Mouse (Mus musculus): Measurements from ENCODE around the gene Cox4i2. TPM values are rescaled to one million over a fixed set of nuclear protein-coding genes. Genes with fewer than 3 reads are reported as not detected.

The Cox4i2 gene
- polyA plus RNA-seq, 1 experiment from 2014 or later: 18.6 TPM

DNA sequence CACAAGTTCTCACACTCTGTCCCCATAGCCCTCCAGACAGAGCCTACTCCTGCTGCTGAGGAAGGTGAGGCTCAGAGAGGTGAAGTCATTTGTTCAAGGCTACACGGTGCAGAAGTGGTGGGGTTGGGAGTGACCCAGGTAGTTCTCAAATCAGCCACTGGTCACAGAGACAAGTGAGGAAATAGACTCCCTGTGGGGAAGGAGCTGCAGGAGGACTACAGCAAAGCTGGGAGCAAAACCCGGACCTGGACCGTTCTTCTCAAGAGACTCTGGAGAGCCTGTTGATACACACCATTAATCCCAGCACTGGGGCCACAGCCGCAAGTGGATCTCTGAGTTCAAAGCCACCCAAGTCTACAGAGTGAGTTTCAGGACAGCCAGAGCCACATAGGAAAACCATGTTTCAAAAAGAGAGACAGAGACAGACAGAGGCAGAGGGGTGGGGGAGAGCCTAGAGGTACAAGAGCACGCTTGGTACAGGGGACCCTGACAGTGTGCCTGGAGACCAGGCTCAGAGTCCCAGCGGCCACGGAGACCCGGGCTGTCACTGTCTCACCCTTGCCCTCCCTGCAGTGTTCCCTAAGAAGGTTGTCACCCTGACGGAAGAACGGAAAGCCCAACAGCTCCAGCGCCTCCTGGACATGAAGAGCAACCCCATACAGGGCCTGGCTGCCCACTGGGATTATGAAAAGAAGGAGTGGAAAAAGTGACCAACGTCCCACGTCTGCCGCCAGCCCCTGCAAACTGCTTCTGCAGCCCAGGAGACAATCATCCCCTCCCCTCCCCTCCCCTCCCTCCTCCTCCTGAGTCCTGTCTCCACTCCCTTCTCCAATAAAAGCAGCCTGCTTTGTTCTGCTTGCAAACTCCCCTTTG, 10.4 kb downstream of the Cox4i2 start:
- ATAC-seq (ENCODE audit: insufficient number of reproducible peaks, insufficient read depth, low FRiP score, low read depth): peak; percentile 27
- Histone ChIP-seq H3K4me2 (ENCODE audit: low read length) (peak overlapping the region; percentile 56), H3K4me3 (ENCODE audit: control insufficient read depth in 1 of 2, insufficient read depth in 1 of 2, low read depth in 1 of 2, low read length in 2 of 2) (peak overlapping the region in 1 of 2 experiments; percentile 3; a peak in 2 of 4 replicates), H3K4me1 (ENCODE audit: control insufficient read depth in 2 of 2, insufficient read depth in 2 of 2, low read length in 2 of 2) (peaks cover 19 to 26% of the 10 kb centered on the region in 2 experiments), H3K27ac (replicated peaks in 1 of 2; ENCODE audit: control insufficient read depth in 1 of 2, insufficient read depth in 1 of 2, low read depth in 2 of 2, low read length in 2 of 2) (peak overlapping the region; percentile 36 to 46), H3K36me3 (ENCODE audit: control insufficient read depth, insufficient read depth, low read length) (no peaks in the 10 kb centered on the region), H3K27me3 (ENCODE audit: control insufficient read depth, insufficient read depth, low read length) (no peaks in the 10 kb centered on the region), H3K9ac (ENCODE audit: low read length) (peak overlapping the region; percentile 16), H3K9me3 (ENCODE audit: control insufficient read depth, low read length) (no peaks in the 10 kb centered on the region)
- WGBS: 3% methylated on average over 14 of the region's 14 CpGs

DNA sequence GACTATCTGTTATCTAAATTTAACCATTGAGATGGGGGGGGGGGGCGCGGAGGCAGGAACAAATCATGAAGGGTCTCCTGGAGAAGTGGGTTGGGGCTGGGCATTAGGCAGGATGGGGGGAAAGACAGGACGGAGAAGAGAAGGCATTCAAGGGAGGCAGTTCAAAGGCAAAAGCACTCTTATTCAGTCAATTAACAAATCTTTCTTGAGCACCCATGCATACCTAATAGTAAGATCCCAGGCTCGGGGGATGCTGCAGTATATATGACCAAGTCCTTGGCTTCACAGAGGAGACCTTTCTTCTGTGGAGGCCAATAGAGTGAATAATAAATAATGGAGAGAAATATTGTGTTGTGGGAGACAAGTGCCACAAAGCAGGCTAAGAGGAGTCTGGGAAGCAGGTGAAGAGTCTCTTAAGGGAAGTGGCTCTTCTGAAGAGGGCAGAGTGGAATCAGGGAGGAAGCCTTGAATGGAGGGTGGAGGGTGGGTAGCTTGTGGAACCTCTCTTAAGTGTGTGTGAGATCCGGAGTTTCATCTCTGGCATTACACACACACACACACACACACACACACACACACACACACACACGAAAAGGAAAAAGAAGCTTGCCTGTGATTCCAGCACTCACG, 11.2 kb downstream of the Cox4i2 start:
- Histone ChIP-seq H3K4me1 (ENCODE audit: control insufficient read depth in 2 of 2, insufficient read depth in 2 of 2, low read length in 2 of 2) (peaks cover 19 to 26% of the 10 kb centered on the region in 2 experiments), H3K4me3 (ENCODE audit: control insufficient read depth in 1 of 2, insufficient read depth in 1 of 2, low read depth in 1 of 2, low read length in 2 of 2) (no peak overlapping the region), H3K36me3 (ENCODE audit: control insufficient read depth, insufficient read depth, low read length) (no peaks in the 10 kb centered on the region), H3K9me3 (ENCODE audit: control insufficient read depth, low read length) (no peaks in the 10 kb centered on the region), H3K4me2 (ENCODE audit: low read length) (peak overlapping the region; percentile 56), H3K27ac (replicated peaks in 1 of 2; ENCODE audit: control insufficient read depth in 1 of 2, insufficient read depth in 1 of 2, low read depth in 2 of 2, low read length in 2 of 2) (peak overlapping the region in 1 of 2 experiments; percentile 46; a peak in 2 of 4 replicates), H3K9ac (ENCODE audit: low read length) (peak overlapping the region; percentile 16), H3K27me3 (ENCODE audit: control insufficient read depth, insufficient read depth, low read length) (no peaks in the 10 kb centered on the region)
- no peak for ATAC-seq (ENCODE audit: insufficient number of reproducible peaks, insufficient read depth, low FRiP score, low read depth)
- 15% methylated on average over 7 of the region's 7 CpGs for WGBS

DNA sequence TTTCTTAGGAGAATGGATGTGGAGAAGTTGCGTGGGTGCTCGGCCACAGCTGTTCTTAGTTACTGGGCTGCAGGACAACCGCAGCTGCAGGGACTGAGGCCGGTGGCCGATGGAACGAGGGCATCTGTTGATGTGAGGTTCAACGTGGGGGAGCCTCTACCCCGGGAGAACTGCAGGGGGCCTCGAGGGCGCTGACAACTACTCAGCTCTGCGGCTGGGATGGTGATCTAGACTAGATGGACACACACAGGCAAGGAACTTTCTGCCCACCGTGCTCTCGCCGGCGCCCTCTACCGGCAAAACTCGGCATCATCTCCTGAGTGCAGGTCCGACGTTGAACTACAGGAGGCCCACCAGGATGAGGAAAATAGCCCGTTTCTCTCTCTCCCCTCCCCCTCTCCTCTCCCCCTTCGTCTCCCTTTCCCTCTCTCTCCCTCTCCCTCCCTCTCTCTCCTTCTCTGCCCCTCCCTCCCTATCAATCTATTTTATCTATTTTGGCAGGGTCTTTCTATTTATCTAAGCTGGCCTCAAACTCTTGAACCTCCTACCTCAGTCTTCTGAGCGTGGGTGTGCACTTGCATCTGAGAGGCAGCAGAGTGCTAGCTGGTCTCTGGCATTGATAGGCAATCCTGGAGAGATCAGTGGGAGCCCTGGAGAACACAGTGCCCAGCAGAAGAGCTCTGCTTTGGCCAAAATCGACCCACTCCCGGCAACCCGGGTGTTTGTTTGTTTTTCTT, 12.6 kb downstream of the Cox4i2 start:
- peak; percentile 15; the same call in 1 of the 2 replicates for ATAC-seq (ENCODE audit: insufficient number of reproducible peaks, insufficient read depth, low FRiP score, low read depth)
- H3K4me2 ChIP-seq (ENCODE audit: low read length): peak overlapping the region; percentile 43
- H3K4me1 ChIP-seq (ENCODE audit: control insufficient read depth in 2 of 2, insufficient read depth in 2 of 2, low read length in 2 of 2): peaks cover 19 to 26% of the 10 kb centered on the region in 2 experiments
- peak overlapping the region in 1 of 2 experiments; percentile 28; a peak in 1 of 4 replicates for H3K27ac ChIP-seq (replicated peaks in 1 of 2; ENCODE audit: control insufficient read depth in 1 of 2, insufficient read depth in 1 of 2, low read depth in 2 of 2, low read length in 2 of 2)
- 12% methylated on average over 25 of the region's 25 CpGs for WGBS
- peak overlapping the region; percentile 34; the same call in 1 of the 2 replicates for H3K9ac ChIP-seq (ENCODE audit: low read length)
- no peak overlapping the region for H3K4me3 ChIP-seq (ENCODE audit: control insufficient read depth in 1 of 2, insufficient read depth in 1 of 2, low read depth in 1 of 2, low read length in 2 of 2)
- H3K9me3 ChIP-seq (ENCODE audit: control insufficient read depth, low read length): no peaks in the 10 kb centered on the region
- H3K27me3 ChIP-seq (ENCODE audit: control insufficient read depth, insufficient read depth, low read length): no peaks in the 10 kb centered on the region
- H3K36me3 ChIP-seq (ENCODE audit: control insufficient read depth, insufficient read depth, low read length): no peaks in the 10 kb centered on the region

DNA sequence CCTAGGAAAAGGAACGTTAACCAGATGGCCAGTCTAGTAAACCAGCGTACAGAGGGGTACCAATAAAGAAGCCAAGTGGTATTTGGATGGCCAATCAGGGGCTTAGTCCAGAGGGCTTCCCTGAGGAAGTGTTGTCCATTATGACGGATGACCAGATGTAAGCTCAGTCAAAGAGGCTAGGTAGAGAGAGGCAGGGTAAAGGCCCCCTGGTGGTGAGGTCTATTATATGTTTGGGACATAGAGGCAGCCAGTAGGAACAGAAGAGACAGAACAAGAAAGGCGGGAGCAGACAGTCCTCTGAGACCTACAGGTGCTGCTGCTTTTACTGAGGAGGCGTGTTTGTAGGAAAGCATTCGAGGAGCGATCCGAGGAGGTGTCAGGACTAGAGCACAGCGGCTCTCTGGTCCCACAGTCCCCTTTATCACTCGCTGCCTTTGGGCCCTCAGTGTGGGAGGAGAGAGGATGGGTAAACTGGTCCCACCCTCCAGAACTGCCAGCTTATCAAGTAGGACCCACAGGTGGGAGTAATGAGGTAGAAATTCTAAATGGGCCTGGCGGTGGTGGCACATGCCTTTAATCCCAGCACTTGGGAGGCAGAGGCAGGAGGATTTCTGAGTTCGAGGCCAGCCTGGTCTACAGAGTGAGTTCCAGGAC, 13.8 kb downstream of the Cox4i2 start:
- Histone ChIP-seq H3K27me3 (ENCODE audit: control insufficient read depth, insufficient read depth, low read length) (no peaks in the 10 kb centered on the region), H3K4me1 (ENCODE audit: control insufficient read depth in 2 of 2, insufficient read depth in 2 of 2, low read length in 2 of 2) (peaks cover 19 to 26% of the 10 kb centered on the region in 2 experiments), H3K9ac (ENCODE audit: low read length) (no peak overlapping the region), H3K4me3 (ENCODE audit: control insufficient read depth in 1 of 2, insufficient read depth in 1 of 2, low read depth in 1 of 2, low read length in 2 of 2) (no peak overlapping the region), H3K9me3 (ENCODE audit: control insufficient read depth, low read length) (no peaks in the 10 kb centered on the region), H3K36me3 (ENCODE audit: control insufficient read depth, insufficient read depth, low read length) (no peaks in the 10 kb centered on the region), H3K4me2 (ENCODE audit: low read length) (no peak overlapping the region), H3K27ac (replicated peaks in 1 of 2; ENCODE audit: control insufficient read depth in 1 of 2, insufficient read depth in 1 of 2, low read depth in 2 of 2, low read length in 2 of 2) (no peak overlapping the region)
- ATAC-seq (ENCODE audit: insufficient number of reproducible peaks, insufficient read depth, low FRiP score, low read depth): no peak
- 55% methylated on average over 12 of the region's 12 CpGs for WGBS

DNA sequence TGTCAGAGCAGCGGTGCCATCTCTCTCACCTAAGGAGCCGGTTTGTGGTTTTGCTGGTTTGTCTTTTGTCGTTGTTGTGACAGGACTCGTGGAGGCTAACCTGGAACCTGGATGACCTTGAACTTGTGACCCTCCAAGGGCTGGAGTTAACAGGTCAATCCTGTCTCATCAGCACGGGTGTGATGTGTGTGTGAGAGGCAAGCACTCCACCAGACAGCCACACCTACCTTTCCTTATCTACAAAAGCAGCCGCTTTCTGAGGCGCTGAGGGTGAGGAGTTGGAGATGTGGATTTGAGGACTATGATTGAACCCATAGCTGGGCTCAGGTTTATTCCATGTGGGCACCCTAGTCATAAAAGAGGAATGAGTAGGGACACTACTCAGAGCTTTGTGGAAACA, 15.7 kb downstream of the Cox4i2 start:
- Histone ChIP-seq H3K4me2 (ENCODE audit: low read length) (no peak overlapping the region), H3K36me3 (ENCODE audit: control insufficient read depth, insufficient read depth, low read length) (no peaks in the 10 kb centered on the region), H3K9me3 (ENCODE audit: control insufficient read depth, low read length) (no peaks in the 10 kb centered on the region), H3K9ac (ENCODE audit: low read length) (no peak overlapping the region), H3K27me3 (ENCODE audit: control insufficient read depth, insufficient read depth, low read length) (no peaks in the 10 kb centered on the region), H3K4me3 (ENCODE audit: control insufficient read depth in 1 of 2, insufficient read depth in 1 of 2, low read depth in 1 of 2, low read length in 2 of 2) (no peak overlapping the region), H3K27ac (replicated peaks in 1 of 2; ENCODE audit: control insufficient read depth in 1 of 2, insufficient read depth in 1 of 2, low read depth in 2 of 2, low read length in 2 of 2) (no peak overlapping the region), H3K4me1 (ENCODE audit: control insufficient read depth in 2 of 2, insufficient read depth in 2 of 2, low read length in 2 of 2) (peaks cover 9 to 15% of the 10 kb centered on the region in 2 experiments)
- 53% methylated on average over 7 of the region's 7 CpGs for WGBS
- ATAC-seq (ENCODE audit: insufficient number of reproducible peaks, insufficient read depth, low FRiP score, low read depth): no peak

DNA sequence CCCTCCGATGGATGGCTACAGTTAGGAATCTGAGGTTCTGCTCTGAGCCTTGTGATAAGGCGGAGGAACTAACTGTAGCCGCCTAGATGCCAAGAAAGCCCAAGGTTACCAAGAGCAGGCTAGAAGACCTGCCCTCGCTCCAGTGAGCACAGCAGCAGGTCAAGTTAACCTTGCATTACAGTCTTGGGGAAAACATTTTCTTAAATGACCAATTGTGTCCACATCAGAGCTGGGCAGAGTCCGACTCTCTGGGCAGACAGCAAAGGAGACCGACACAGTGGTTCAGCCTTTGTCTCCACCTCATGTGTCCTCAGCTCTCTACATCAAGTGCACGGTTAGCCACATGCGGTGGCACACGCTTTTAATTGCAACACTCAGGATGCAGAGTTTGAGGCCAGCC, 17.6 kb downstream of the Cox4i2 start:
- no peak overlapping the region for H3K4me3 ChIP-seq (ENCODE audit: control insufficient read depth in 1 of 2, insufficient read depth in 1 of 2, low read depth in 1 of 2, low read length in 2 of 2)
- H3K27ac ChIP-seq (replicated peaks in 1 of 2; ENCODE audit: control insufficient read depth in 1 of 2, insufficient read depth in 1 of 2, low read depth in 2 of 2, low read length in 2 of 2): no peak overlapping the region
- peaks cover 1 to 3% of the 10 kb centered on the region in 2 experiments; a peak in 2 of 4 replicates for H3K4me1 ChIP-seq (ENCODE audit: control insufficient read depth in 2 of 2, insufficient read depth in 2 of 2, low read length in 2 of 2)
- H3K4me2 ChIP-seq (ENCODE audit: low read length): no peak overlapping the region
- 82% methylated on average over 9 of the region's 9 CpGs for WGBS
- no peak overlapping the region for H3K9ac ChIP-seq (ENCODE audit: low read length)
- H3K36me3 ChIP-seq (ENCODE audit: control insufficient read depth, insufficient read depth, low read length): no peaks in the 10 kb centered on the region
- no peaks in the 10 kb centered on the region for H3K9me3 ChIP-seq (ENCODE audit: control insufficient read depth, low read length)
- no peaks in the 10 kb centered on the region for H3K27me3 ChIP-seq (ENCODE audit: control insufficient read depth, insufficient read depth, low read length)
- ATAC-seq (ENCODE audit: insufficient number of reproducible peaks, insufficient read depth, low FRiP score, low read depth): no peak

DNA sequence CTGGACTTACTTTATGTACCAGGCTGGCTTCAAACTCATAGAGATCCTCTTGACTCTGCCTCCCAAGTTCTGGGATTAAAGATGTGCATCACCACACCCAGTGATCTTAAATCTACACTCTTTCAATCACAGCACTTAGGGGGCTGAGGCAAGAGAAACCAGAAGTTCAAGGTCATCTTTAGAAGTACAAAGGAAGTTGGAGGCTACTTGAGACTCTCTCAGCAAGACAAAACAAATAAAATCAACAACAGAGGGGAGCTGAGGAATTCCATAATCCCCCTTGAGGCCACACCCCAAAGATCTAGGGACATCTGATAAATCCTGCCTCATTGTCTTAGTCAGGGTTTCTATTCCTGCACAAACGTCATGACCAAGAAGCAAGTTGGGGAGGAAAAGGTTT, 18.3 kb downstream of the Cox4i2 start:
- Histone ChIP-seq H3K36me3 (ENCODE audit: control insufficient read depth, insufficient read depth, low read length) (no peaks in the 10 kb centered on the region), H3K4me3 (ENCODE audit: control insufficient read depth in 1 of 2, insufficient read depth in 1 of 2, low read depth in 1 of 2, low read length in 2 of 2) (no peak overlapping the region), H3K4me1 (ENCODE audit: control insufficient read depth in 2 of 2, insufficient read depth in 2 of 2, low read length in 2 of 2) (no peaks in the 10 kb centered on the region), H3K4me2 (ENCODE audit: low read length) (no peak overlapping the region), H3K27ac (replicated peaks in 1 of 2; ENCODE audit: control insufficient read depth in 1 of 2, insufficient read depth in 1 of 2, low read depth in 2 of 2, low read length in 2 of 2) (no peak overlapping the region), H3K9me3 (ENCODE audit: control insufficient read depth, low read length) (no peaks in the 10 kb centered on the region), H3K9ac (ENCODE audit: low read length) (no peak overlapping the region), H3K27me3 (ENCODE audit: control insufficient read depth, insufficient read depth, low read length) (no peaks in the 10 kb centered on the region)
- 13% methylated on average over 1 of the region's 1 CpGs for WGBS
- ATAC-seq (ENCODE audit: insufficient number of reproducible peaks, insufficient read depth, low FRiP score, low read depth): no peak
